Mouse (Mus musculus): ENCODE results near the gene Lman1l. TPM values are rescaled to one million over a fixed set of nuclear protein-coding genes. Genes with fewer than 3 reads are reported as not detected.

Lman1l gene
- polyA plus RNA-seq, 1 experiment from 2014 or later = not detected

DNA sequence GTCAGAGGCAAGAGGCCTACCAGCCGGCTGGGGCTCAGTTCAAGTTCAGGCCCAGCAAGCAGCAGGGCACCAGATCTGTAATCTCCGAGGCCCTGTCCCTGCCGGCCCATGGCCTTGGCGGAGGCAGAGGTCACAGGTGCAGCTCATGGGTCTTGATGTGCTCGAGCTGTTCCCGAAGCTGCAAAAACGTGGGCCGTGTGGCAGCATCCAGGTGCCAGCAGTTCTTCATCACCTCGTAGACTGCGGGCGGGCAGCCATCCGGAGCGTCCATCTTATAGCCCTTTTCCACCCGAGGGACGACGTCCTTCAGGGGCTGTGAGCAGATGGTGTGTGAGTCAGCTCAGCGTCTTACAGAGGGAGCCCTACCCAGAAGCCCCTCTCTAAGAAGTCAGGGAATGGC, 6.6 kb upstream of the Lman1l start:
- ATAC-seq (replicated peaks; ENCODE audit: insufficient number of reproducible peaks, low FRiP score, low TSS enrichment, low read depth) (no peak), DNase-seq (ENCODE audit: low spot score) (no peak)
- Histone ChIP-seq H3K36me3 (replicated peaks; ENCODE audit: control insufficient read depth, insufficient read depth, low read depth, low read length) (peaks cover 3% of the 10 kb centered on the region), H3K27ac (replicated peaks; ENCODE audit: low read depth, low read length) (no peak overlapping the region), H3K27me3 (ENCODE audit: control insufficient read depth, insufficient read depth, low read length) (no peaks in the 10 kb centered on the region), H3K9me3 (replicated peaks; ENCODE audit: control insufficient read depth, low read length) (no peaks in the 10 kb centered on the region), H3K4me2 (ENCODE audit: low read depth, low read length) (no peak overlapping the region), H3K4me3 (ENCODE audit: low read depth, low read length) (no peak overlapping the region), H3K9ac (replicated peaks; ENCODE audit: low read length) (no peak overlapping the region), H3K4me1 (ENCODE audit: control insufficient read depth, insufficient read depth, low read length) (no peaks in the 10 kb centered on the region)
- 88% methylated on average over 17 of the region's 17 CpGs for WGBS

DNA sequence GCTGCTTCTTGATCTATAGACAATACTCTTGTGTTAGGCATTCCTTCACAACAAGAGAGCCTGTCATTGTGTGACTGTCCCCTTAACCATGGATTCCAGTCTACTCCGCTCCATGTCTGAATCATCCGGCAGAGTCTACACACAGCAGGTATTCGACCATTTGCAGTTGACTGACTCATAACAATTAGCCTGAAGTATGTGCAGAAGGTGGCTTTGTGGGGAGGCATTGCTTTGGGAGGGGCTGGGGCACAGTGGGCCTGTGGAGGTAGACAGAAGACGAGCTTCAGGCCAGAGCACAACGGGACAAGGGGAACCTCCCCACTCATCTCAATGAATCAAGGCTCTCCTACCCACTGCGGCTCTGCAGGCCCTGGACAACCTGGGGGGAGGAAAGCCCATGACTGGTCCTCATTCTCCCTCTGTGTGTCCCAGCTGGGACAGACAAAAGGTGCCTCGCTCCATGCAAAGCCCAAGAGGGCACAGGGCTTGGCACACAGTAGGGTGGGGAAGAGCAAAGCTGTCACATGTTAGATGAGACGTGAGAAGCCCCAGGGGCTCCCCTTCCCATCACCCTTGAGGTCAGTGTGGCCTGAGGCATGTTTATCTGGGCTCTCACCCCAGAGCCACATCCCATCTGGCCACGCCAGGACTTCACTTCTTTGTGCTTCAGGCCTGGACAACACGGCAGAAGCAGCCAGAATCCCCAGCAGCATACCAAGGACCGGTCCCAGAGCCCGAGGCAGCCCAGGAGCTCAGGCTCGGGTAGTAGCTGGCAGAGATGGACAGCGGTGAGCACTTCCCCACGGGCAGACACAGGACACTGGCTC, 5.3 kb upstream of the Lman1l start:
- WGBS = 79% methylated on average over 15 of the region's 15 CpGs
- Histone ChIP-seq H3K27ac (replicated peaks; ENCODE audit: low read depth, low read length) (no peak overlapping the region), H3K9ac (replicated peaks; ENCODE audit: low read length) (no peak overlapping the region), H3K4me3 (ENCODE audit: low read depth, low read length) (no peak overlapping the region), H3K4me1 (ENCODE audit: control insufficient read depth, insufficient read depth, low read length) (no peaks in the 10 kb centered on the region), H3K27me3 (ENCODE audit: control insufficient read depth, insufficient read depth, low read length) (no peaks in the 10 kb centered on the region), H3K36me3 (replicated peaks; ENCODE audit: control insufficient read depth, insufficient read depth, low read depth, low read length) (peaks cover 3% of the 10 kb centered on the region), H3K9me3 (replicated peaks; ENCODE audit: control insufficient read depth, low read length) (no peaks in the 10 kb centered on the region), H3K4me2 (ENCODE audit: low read depth, low read length) (no peak overlapping the region)
- DNase-seq (ENCODE audit: low spot score) (no peak), ATAC-seq (replicated peaks; ENCODE audit: insufficient number of reproducible peaks, low FRiP score, low TSS enrichment, low read depth) (no peak)

DNA sequence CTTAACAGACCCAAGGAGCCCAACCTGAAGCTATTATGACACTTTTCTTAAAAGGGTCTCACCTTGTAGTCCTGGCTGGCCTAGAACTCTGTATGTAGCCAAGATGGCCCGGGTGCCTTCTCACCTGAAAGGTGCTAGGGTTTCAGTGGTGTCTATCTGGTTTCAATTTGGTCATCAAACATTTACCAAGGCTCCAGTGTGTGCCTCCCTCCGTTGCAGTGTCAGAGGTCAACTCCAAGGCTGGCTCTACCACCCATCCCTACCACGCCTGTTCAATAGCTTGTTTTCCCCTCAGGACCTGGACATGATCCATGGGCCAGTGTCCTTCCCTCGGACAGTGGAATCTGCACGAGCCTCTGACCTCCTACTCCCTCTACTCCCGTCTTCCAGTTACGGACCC, 3.7 kb upstream of the Lman1l start:
- no peaks in the 10 kb centered on the region for H3K9me3 ChIP-seq (replicated peaks; ENCODE audit: control insufficient read depth, low read length)
- ATAC-seq (replicated peaks; ENCODE audit: insufficient number of reproducible peaks, low FRiP score, low TSS enrichment, low read depth) (no peak), DNase-seq (ENCODE audit: low spot score) (no peak)
- peaks cover 3% of the 10 kb centered on the region for H3K36me3 ChIP-seq (replicated peaks; ENCODE audit: control insufficient read depth, insufficient read depth, low read depth, low read length)
- H3K27me3 ChIP-seq (ENCODE audit: control insufficient read depth, insufficient read depth, low read length) = no peaks in the 10 kb centered on the region
- no peaks in the 10 kb centered on the region for H3K4me1 ChIP-seq (ENCODE audit: control insufficient read depth, insufficient read depth, low read length)
- no peak overlapping the region for H3K4me2 ChIP-seq (ENCODE audit: low read depth, low read length)
- no peak overlapping the region for H3K27ac ChIP-seq (replicated peaks; ENCODE audit: low read depth, low read length)
- 76% methylated on average over 7 of the region's 7 CpGs for WGBS
- H3K4me3 ChIP-seq (ENCODE audit: low read depth, low read length) = no peak overlapping the region
- H3K9ac ChIP-seq (replicated peaks; ENCODE audit: low read length) = no peak overlapping the region

DNA sequence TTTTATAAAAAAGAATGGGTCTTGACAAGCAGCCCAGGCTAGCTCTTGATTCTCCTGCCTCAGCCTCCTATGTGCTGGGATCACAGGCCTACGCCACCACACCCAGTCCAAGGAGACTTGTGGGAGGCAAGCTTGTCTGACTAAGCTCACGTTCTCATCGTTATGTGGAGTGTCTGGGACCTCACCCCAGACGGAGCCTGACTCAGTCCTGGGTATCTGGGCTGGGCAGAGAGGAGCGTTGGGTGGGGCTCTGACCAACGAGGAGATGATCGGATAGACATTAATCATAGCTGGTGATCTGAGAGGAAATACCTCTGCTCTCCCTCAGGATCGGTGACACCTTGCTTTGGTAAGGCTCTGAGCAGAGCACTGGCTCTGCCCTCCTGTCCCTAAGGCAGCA, 1.7 kb downstream of the Lman1l start:
- Histone ChIP-seq H3K27me3 (ENCODE audit: control insufficient read depth, insufficient read depth, low read length) (no peaks in the 10 kb centered on the region), H3K27ac (replicated peaks; ENCODE audit: low read depth, low read length) (no peak overlapping the region), H3K4me3 (ENCODE audit: low read depth, low read length) (no peak overlapping the region), H3K4me2 (ENCODE audit: low read depth, low read length) (no peak overlapping the region), H3K4me1 (ENCODE audit: control insufficient read depth, insufficient read depth, low read length) (no peaks in the 10 kb centered on the region), H3K9me3 (replicated peaks; ENCODE audit: control insufficient read depth, low read length) (no peaks in the 10 kb centered on the region), H3K9ac (replicated peaks; ENCODE audit: low read length) (no peak overlapping the region), H3K36me3 (replicated peaks; ENCODE audit: control insufficient read depth, insufficient read depth, low read depth, low read length) (no peaks in the 10 kb centered on the region)
- DNase-seq (ENCODE audit: low spot score) (no peak), ATAC-seq (replicated peaks; ENCODE audit: insufficient number of reproducible peaks, low FRiP score, low TSS enrichment, low read depth) (no peak)
- WGBS = 83% methylated on average over 8 of the region's 8 CpGs

DNA sequence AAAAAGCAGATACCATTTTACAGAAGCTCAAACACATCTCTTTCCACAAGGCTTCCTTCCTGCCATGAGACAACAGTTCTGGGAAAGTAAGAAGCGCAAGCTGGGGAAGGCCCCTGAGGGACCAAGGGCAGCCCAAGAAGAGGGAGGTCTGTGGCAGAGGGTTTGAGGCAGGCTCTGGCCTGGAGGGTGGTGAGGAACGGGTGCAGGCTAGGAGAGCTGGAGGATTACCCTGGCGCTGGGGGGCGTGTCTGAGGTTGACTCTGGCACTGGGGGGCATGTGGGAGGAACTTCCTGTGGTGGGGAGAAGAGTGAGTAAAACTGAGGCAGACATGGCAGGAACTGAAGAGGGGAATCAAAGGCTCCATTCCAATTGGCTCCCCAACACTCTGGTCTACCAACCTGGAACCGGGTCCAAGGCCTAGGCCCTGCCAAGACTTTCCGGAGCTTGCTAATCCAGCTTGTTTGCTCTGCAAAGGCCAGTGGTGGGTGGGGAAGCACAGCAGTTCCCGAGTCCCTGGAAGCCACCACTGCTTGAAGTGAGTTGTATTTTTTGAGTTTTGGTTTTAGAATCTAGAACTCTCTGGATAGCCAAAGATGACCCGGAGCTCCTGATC, 2.9 kb downstream of the Lman1l start:
- Histone ChIP-seq H3K9me3 (replicated peaks; ENCODE audit: control insufficient read depth, low read length) (no peaks in the 10 kb centered on the region), H3K4me1 (ENCODE audit: control insufficient read depth, insufficient read depth, low read length) (no peaks in the 10 kb centered on the region), H3K9ac (replicated peaks; ENCODE audit: low read length) (no peak overlapping the region), H3K4me3 (ENCODE audit: low read depth, low read length) (no peak overlapping the region), H3K36me3 (replicated peaks; ENCODE audit: control insufficient read depth, insufficient read depth, low read depth, low read length) (no peaks in the 10 kb centered on the region), H3K27me3 (ENCODE audit: control insufficient read depth, insufficient read depth, low read length) (no peaks in the 10 kb centered on the region), H3K27ac (replicated peaks; ENCODE audit: low read depth, low read length) (no peak overlapping the region), H3K4me2 (ENCODE audit: low read depth, low read length) (no peak overlapping the region)
- ATAC-seq (replicated peaks; ENCODE audit: insufficient number of reproducible peaks, low FRiP score, low TSS enrichment, low read depth) = no peak
- 79% methylated on average over 8 of the region's 8 CpGs for WGBS
- DNase-seq (ENCODE audit: low spot score) = no peak

DNA sequence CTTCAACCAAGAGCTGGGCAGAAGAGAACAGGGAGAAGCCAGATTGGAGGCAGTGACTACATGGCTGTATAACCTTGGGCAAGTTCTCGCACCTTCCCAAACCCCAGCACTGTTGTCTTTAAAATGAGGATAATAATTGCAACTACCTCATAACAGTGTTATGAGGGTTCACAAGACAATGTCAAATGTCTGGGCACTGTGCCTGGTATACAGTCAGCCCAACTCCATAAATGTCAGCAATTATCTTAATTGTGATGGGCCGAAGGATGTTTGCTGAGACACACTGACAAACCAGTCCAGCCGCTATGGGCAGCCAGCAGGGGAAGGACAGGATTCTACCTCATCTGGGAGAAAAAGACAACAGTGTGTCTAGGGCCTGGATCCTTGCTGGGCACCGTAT, 5.8 kb downstream of the Lman1l start:
- 84% methylated on average over 4 of the region's 4 CpGs for WGBS
- Histone ChIP-seq H3K36me3 (replicated peaks; ENCODE audit: control insufficient read depth, insufficient read depth, low read depth, low read length) (no peaks in the 10 kb centered on the region), H3K4me2 (ENCODE audit: low read depth, low read length) (no peak overlapping the region), H3K9me3 (replicated peaks; ENCODE audit: control insufficient read depth, low read length) (no peaks in the 10 kb centered on the region), H3K27me3 (ENCODE audit: control insufficient read depth, insufficient read depth, low read length) (no peaks in the 10 kb centered on the region), H3K4me1 (ENCODE audit: control insufficient read depth, insufficient read depth, low read length) (no peaks in the 10 kb centered on the region), H3K27ac (replicated peaks; ENCODE audit: low read depth, low read length) (no peak overlapping the region), H3K4me3 (ENCODE audit: low read depth, low read length) (no peak overlapping the region), H3K9ac (replicated peaks; ENCODE audit: low read length) (no peak overlapping the region)
- DNase-seq (ENCODE audit: low spot score) = no peak
- no peak for ATAC-seq (replicated peaks; ENCODE audit: insufficient number of reproducible peaks, low FRiP score, low TSS enrichment, low read depth)

DNA sequence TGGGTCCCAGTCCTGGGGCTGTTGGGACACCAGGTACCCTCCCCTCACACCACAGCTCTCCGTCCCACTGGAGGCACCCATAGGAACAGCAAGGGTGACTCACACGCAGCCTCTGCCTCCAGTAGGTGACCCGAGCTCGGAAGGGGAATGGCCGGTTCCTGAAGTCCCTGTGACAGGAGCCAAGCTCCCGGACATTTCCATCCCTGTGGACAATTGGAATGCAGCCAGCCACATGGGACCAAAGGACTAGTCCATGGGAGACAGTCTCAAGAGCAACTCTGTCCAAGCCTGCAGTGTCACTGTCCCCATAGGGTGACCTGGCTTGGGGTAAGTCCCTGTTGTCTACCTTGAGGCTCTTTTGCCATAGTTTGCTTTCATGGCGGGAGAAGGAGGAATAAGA, 6.6 kb downstream of the Lman1l start:
- DNase-seq (ENCODE audit: low spot score) = no peak
- no peak overlapping the region for H3K4me3 ChIP-seq (ENCODE audit: low read depth, low read length)
- no peaks in the 10 kb centered on the region for H3K4me1 ChIP-seq (ENCODE audit: control insufficient read depth, insufficient read depth, low read length)
- no peak for ATAC-seq (replicated peaks; ENCODE audit: insufficient number of reproducible peaks, low FRiP score, low TSS enrichment, low read depth)
- H3K27me3 ChIP-seq (ENCODE audit: control insufficient read depth, insufficient read depth, low read length) = no peaks in the 10 kb centered on the region
- 80% methylated on average over 7 of the region's 7 CpGs for WGBS
- no peak overlapping the region for H3K9ac ChIP-seq (replicated peaks; ENCODE audit: low read length)
- H3K27ac ChIP-seq (replicated peaks; ENCODE audit: low read depth, low read length) = no peak overlapping the region
- H3K36me3 ChIP-seq (replicated peaks; ENCODE audit: control insufficient read depth, insufficient read depth, low read depth, low read length) = no peaks in the 10 kb centered on the region
- H3K9me3 ChIP-seq (replicated peaks; ENCODE audit: control insufficient read depth, low read length) = no peaks in the 10 kb centered on the region
- H3K4me2 ChIP-seq (ENCODE audit: low read depth, low read length) = no peak overlapping the region

DNA sequence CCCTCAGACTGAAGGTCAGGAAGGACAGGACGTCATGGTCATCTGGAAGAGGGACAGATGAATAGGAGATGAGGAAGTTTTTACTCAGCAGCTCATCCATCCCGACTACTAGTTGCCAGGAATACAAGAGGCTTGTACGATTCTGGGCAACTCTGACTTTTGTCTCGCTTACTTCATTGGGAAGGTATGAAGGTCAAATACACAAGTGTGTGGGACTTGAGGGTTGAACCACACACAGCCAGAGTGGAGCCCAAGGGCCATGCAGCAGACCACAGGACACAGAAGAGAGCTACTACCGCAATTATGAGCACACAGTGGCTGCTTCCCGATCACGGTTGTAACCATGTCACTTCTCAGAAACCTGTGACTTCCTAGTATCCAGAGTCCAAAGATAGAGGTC, 8.0 kb downstream of the Lman1l start:
- no peak overlapping the region for H3K27ac ChIP-seq (replicated peaks; ENCODE audit: low read depth, low read length)
- DNase-seq (ENCODE audit: low spot score) = no peak
- no peaks in the 10 kb centered on the region for H3K4me1 ChIP-seq (ENCODE audit: control insufficient read depth, insufficient read depth, low read length)
- WGBS = 87% methylated on average over 7 of the region's 7 CpGs
- H3K4me2 ChIP-seq (ENCODE audit: low read depth, low read length) = no peak overlapping the region
- H3K36me3 ChIP-seq (replicated peaks; ENCODE audit: control insufficient read depth, insufficient read depth, low read depth, low read length) = no peaks in the 10 kb centered on the region
- no peak overlapping the region for H3K4me3 ChIP-seq (ENCODE audit: low read depth, low read length)
- no peak overlapping the region for H3K9ac ChIP-seq (replicated peaks; ENCODE audit: low read length)
- H3K9me3 ChIP-seq (replicated peaks; ENCODE audit: control insufficient read depth, low read length) = no peaks in the 10 kb centered on the region
- no peak for ATAC-seq (replicated peaks; ENCODE audit: insufficient number of reproducible peaks, low FRiP score, low TSS enrichment, low read depth)
- no peaks in the 10 kb centered on the region for H3K27me3 ChIP-seq (ENCODE audit: control insufficient read depth, insufficient read depth, low read length)
